Mouse (Mus musculus) liver, postnatal 0 days (tissue): ENCODE data around the gene Lemd1.

Source experiments
- CTCF ChIP-seq: sonication (generic); IDR thresholded peaks from 2 replicates; pipeline ENCODE4 v1.5.1; 2016; ENCODE audit warnings: antibody characterized with exemption, low read depth
- EP300 ChIP-seq: IDR thresholded peaks from 2 replicates; pipeline ENCODE4 v1.6.1; 2016; ENCODE audit warnings: antibody characterized with exemption, low read depth, mild to moderate bottlenecking

DNA sequence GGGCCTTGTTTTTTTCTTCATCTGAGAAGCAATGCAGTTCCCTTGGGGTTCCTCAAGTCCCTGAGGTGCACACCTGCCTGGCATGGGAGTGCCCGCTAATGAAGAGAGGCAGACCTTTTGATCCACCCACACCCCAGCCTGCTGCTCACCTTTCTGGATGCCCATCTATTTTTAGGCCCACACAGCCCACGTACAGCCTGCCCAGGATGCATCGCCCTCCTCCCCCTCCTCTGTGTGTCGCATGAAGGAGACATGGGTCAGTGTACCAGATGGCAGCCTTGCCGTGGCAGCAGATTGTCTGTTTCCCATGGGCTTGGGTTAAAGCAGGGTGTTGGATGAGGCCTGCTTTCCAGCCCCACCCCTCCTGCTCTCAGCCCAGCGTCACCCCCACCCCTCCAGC lies 98.7 kb downstream of the Lemd1 start:
- TF ChIP-seq CTCF, result no peak
- no peak for TF ChIP-seq EP300
